Mouse (Mus musculus) liver, adult 2 months (tissue): ENCODE data around the gene Nradd.

Experiments
- CTCF ChIP-seq: fragments of 200-500 bp; IDR thresholded peaks from 2 replicates; pipeline ENCODE4 v1.5.1; 2011; ENCODE audit warnings: low read depth, low read length, control low read depth
- POLR2A ChIP-seq: fragments of 200-500 bp; IDR thresholded peaks from 2 replicates; pipeline ENCODE4 v1.6.1; 2011; ENCODE audit warnings: low read length, control low read depth; ENCODE audit not compliant: insufficient read depth; ENCODE audit errors: extremely low read depth

- no peak for TF ChIP-seq CTCF
- TF ChIP-seq POLR2A: no peak
Measured at GRCm38 (mm10) chr9:110623416-110624195, 646 bp downstream of the Nradd start.
